Mouse (Mus musculus) thymus, postnatal 25 days (tissue): ENCODE measurements at regions not wholly inside any gene's neighbourhood (a gene's known extent, or its start where the extent isn't known, plus 50 kb on each side); places are given as distances from the start of the nearest gene placed in this dataset.

ENCODE experiments used
- DNase-seq: peaks from one replicate; pipeline ENCODE4 v3.0.0; 2022

- DNase-seq, result no peak
Observed at GRCm38 (mm10) chr12:35231414-35232321, 184.7 kb downstream of the Snx13 start.

DNA sequence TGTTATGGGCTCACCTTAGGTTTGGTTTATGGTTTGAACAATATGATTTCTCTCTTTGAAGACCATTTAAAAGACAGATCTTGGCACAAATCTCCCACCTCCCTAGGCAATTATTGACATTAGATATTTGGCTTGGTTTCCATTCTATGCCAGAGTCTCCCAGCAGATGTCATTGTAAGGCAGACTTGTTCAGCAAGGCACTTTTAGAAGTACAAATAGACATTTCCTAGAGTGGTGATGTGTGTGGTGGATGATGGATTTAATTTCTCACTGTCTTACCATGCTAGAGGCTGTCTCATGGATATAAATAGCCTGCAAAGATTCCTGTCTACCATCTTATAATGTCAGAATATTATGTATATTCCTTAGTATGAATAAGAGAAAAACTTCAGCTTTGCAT lies 173.4 kb downstream of the Snx13 start:
- DNase-seq, result no peak

- DNase-seq, result no peak
Observed at GRCm38 (mm10) chr12:35220002-35220401, 173.0 kb downstream of the Snx13 start.

DNA sequence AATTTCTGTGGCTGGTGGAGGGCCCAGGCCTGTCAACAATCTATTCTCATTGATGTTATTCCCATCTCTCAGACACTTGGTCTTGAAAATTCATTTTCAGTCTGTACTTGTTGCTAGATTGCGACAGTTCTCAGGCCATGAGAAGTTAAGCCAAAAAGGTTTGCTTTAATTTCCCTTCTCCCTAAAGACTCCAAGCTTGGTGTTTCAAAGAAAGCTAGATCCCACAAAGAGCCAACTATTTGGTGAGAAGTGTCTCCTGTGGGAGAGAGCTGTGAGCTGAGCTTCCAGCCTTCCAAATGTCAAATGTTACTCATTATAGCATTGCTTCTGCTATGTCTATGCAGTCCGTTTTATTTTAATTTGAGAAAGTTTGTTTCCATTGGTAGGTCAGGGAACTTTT lies 169.7 kb downstream of the Snx13 start:
- DNase-seq, result no peak

GRCm38 (mm10) chr12:35209399-35209798 lies 162.4 kb downstream of the Snx13 start:
- DNase-seq, result no peak

GRCm38 (mm10) chr12:35207605-35208004 lies 160.6 kb downstream of the Snx13 start:
- no peak for DNase-seq

DNA sequence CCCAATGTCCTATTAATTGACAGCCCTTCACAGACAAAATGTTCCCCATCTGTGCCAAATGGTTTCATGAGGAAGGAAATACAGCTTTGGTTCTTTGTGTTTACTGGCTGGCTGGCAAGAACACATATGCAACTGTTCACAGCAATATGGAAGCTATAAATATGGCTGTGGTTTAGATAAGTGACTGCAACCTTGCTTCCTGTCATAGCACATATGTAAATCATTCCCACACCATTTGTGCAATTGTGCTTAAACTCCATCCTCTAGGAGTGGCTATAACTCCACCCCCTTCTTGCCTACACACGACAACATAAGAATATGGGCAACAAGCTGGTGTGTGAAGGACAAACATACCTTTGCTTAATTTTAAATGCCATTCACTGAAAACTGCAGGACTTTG lies 156.4 kb downstream of the Snx13 start:
- no peak for DNase-seq

DNA sequence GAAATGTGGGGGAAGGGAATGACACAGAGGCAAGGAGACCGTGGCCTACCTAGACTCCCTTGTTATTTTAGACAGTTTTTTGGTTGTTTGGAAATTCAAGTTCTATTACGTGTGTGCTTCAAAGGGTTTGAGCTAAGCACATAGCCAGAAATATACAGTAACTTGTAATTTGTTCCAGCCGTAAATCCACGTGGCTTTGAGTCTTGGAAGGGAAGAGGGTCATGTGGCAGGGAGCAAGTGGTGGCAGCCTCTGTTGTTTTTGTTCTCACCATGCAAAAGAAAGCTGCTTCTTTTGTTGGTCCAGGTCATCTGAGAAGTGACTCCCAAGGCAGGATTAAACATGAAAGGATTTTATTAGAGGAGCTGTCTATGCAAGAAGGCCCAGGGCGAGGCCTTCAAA lies 153.1 kb downstream of the Snx13 start:
- no peak for DNase-seq
